Mouse (Mus musculus): ENCODE results near the gene Tox2.

DNA sequence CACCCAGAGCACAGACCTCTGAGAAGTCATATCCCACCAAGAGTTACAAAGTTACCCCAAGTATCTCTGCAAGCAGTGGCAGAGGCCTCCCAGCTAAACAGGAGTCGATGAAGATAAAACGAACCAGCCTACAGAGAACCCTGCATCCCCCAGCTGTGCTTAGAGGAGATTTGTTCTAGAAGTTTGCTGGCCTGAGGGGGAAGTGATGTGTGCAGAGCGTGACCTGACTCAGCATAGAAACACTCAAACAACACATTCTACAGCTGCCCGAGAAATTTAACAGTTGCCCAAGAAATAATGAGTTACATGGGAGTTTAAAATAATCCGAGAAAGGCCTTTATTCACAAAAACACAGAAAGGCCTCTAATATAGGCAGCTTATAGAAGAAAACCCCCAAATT, 155.7 kb downstream of the Tox2 start:
- TF ChIP-seq POLR2A (IDR thresholded peaks at IDR 0.05; ENCODE audit: borderline replicate concordance, control insufficient read depth, low read depth, low read length) (no peak), CTCF (IDR thresholded peaks at IDR 0.05; ENCODE audit: control insufficient read depth, insufficient read depth, low read length) (no peak)
